Mouse (Mus musculus): Measurements from ENCODE around the gene Aplf.
"Not testable (repeated sequence)": the region's sequence is repeated elsewhere in the genome, so short reads cannot be mapped to it uniquely, and the experiment has no call there.

Gene Aplf

DNA sequence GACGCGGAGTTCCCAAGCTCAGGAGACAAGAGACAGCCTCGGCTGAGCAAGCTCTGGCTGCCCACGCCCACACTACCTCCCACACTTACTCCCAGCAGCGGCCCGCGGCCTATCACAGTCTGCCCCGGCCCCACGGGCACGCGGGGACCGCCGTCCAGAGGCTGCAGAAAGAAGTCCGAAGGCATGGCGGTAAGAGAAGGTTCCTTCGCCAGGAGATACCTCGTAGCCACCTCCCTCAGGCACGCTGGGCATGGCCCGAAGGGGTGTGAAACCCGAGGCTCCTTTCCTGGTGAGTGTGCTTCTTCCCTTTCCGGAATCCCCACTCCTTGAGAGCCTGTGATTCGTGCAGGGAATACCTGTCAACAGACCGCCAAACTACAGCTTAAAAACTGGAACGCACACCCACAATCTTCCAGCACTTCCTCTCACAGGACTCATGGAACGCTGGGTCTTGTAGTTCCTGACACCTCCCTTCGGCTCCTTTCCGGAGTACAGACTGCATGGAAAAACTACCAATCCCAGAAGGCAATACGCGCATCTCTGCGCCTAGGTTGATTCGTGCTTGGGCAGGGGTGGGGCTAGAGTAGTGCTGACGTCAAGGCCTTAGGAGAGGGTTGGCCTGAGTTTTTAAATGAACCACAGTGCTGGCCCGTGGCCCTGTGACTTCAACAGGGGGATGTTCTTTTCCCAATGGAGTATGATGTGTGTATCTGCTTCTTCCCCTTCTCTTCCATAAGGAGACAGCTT, at the start of gene Aplf:
Gene Aplf, minus strand, starts transcription at position 423 of the 747 bp plus-strand sequence.
- peak; percentile 92 to 96 for DNase-seq

DNA sequence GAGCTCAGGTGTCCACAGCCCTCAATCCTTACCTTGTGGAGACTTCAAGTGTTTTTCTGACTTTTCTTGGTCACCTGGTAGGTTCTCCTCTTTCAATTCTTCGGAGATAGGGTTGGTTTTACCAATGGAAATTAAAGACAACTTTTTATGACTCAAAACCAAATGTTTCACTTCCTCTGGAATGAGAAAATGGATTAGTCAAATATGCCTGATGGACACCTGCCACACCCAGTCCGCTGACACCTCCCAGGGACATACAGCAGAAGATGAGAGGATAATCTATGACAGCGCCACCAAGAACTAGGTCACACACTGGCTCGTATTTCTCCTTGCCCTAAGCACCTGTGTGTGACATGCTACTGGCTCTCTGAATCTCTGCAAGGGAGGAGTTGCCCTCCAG, 42.1 kb upstream of the Aplf start:
- DNase-seq = no peak

DNA sequence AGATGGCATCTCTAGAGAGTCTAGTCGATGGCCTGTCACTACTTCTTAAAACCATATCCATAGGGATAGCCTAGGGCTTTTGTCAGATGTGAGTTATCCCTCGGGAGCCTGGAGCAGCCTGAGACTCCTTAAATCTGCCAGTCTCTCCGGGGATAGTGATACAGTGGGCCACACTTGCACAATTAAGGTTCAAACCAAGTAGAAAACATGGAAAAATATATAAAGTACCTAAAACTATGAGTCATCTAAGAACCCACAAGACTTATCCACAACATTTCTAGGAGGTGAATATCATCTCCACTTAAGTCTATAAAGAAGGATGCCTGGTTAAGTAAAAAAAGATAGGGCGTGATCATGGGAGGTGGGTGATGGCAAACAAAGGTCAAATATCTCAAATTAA, 40.3 kb upstream of the Aplf start:
- no peak for DNase-seq

DNA sequence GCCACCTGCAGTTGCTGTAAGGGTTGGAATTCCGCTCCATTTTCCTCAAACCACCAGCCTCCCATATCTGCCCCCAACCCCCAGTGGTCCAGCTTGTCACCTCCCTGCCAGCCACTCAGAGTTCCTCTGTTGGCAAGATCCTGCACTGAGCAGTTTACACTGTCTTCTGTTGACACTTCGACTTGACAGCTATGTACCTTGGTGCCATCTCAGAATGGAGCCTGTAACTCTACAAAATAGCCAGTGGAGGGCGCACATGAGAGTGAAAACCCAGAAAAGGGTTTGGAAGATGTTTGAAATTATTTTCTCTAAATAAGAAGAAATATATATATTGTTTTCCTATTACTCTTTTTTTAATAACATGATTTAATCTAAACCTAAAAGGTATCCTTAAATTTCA, 34.3 kb upstream of the Aplf start:
- no peak for DNase-seq

DNA sequence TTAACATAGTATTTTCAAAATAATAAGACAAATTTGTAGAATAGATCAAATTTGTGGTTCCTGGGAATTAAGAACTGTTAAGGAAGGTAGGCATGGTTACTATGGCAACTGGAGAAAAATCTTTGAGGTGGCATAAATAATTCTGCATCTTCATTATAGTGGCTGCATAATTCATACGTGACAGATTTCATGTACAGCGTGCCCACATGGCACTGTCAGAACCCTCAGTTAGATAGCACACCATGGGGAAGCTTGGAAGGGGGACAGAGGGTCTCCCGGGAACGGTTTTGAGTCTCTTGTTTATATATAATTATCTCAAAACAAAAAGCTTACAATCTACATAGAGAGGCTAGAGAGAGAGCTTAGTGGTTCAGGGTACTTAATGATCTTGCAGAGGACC, 24.6 kb upstream of the Aplf start:
- DNase-seq = no peak

DNA sequence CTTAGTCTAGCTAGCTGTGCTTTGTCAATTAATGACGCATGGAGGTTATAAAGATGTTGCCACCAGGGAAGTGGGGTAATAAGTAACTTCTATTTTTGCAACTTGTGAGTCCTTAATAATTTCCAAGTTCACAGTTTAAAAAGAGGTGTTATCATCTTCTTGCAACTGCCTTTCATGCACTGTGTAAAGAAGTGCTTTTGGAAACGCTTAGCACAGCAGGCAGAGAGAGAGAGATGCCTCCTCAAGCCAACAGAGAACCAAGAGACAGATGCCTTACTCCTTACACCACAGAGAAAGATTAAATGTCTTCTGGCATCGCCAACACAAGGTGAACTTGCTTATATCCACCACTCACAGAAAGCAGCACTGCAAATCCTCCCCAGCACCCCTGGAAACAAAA, 24.0 kb upstream of the Aplf start:
- no peak for DNase-seq

DNA sequence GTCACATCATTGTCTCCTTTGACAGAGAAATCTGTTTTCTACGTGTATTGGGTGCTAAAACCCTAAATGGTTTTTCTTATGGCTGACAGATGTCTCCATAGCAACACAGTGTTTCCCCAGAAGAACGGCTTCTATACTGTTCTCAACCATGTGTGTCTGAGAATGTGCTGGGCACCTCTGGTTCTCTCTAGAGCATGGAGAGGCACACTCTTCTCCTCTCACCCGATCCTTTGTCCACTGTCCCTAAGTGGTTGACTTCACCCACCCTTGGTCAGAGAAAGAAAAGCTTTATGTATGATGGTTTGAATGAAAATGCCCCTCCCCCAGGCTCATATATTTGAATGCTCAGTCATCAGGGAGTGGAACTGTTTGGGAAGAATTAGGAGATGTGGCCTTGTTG, 8.4 kb upstream of the Aplf start:
- no peak for DNase-seq

DNA sequence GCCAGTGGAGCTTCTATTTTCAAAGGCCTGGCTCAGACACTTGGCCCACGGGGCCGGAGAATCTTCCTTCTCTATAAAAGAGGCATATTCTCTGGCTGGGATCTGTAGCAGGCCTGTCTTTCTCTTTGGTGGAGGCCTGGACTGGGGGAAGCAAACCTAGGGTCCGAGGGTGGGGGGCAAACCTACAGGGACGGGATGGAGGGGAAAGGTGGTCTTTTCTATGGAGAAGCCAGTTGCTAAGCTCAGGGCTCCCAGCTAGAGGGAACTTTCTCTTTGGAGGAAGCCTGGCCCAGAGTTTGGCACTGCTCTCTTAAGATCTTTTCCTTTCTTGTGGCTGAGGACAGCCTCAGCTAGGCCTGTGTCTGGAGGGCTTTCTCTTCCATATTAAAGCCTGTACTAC, 668 bp upstream of the Aplf start:
- no peak for DNase-seq

DNA sequence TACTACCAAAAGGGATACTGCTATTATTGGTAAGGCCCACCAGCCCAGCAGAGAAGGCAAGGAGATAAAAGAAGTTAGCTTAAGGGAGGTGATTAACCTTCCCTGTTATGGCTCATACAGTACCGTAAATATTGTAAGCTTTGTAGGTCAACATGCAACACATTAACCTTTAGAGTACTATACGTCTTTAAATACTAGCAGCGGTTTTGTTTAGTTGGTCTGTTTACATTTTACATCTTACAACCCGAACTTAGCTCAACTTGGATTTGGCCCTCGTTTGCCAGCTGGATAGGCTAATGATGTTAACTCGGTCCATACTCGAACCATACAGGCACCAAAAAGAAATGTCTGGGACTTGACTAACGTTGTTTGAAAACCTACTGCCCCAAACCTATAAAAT, 640 bp downstream of the Aplf start:
- no peak for DNase-seq

DNA sequence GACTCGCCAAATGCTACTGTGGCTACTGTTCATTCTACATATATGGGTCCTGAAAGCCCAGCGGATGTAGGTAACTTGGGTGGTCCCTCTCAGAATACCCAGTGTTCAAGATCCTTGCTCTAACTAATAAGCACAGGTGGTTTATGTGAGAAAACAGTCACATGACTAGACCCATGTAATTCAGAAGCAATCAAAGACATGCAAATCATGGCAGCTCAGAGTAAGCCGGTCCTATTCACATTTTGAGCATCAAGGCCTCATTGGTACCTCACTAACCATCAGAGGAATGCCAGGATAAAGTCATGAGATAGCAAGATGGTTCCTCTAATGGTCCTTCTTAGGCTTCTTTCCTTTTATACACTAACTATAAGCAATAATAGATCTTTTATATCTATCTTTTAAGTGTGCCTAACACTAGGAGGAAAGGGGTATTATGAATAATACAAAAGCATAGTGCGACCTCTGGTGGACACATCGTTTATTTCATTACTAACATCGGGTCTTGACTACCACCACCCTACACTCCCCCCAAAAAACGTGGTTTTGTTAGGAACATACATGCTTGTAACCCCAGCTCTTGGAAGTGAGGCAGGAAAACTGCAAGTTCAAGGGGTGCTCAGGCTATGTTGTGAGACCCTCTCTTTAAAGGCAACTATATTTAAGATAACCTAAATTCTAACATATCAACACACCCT, 2.0 kb downstream of the Aplf start:
- peak in 1 of 2 experiments; percentile 85 for DNase-seq

DNA sequence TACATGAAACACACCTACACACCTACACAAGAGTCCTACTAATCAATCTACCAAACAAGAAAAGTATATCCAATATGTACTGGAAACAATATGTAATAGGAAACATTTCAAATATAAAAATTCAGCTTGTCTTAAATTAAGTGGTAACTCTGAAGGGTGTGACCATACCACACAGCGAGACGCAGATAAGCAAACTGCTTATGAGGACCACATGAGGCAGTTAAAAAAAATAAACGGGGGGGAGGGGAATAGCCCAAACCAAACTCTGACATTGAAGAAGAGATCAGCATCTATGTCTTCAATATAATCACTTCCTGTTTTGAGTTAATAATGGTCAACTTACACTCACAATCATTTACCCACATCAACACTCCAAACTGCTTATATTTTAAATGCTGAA, 3.3 kb downstream of the Aplf start:
- no peak for DNase-seq

DNA sequence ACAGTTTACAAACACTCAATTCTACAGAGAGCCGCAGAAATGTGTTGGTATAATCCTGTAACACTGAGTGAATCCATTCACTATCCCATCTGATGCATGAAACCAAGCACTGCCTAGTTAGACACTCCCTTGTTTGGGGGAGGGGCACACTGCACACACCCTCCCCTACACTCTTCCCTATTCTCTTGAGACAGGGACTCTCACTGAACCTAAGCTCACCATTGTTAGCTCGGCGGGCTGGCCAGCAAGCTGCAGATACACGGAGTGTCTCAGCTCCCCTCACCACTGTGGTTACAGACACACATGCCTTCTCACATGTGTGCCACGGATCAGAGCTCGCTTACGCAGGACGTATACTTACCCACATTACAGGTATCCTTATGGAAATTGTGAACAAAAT, 4.2 kb downstream of the Aplf start:
- no peak for DNase-seq

DNA sequence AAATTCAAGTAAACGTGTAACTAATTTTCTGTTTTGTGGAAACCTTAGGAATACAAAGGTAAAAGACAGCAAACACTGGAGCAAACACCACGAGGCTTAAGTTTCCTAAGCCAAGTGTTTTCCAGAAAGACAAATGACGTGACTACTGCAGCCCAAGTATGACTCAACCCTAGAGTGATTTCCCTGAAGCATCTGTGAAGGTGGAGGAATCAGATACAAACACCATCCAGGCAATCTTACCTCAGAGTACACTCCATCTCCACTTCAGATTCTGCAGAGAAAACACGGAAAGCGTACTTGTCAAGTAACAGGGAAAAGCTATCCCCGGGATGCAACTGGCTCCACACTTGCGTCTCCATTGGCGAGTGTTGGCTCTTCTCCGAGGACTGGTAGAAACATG, 8.5 kb downstream of the Aplf start:
- DNase-seq = no peak

DNA sequence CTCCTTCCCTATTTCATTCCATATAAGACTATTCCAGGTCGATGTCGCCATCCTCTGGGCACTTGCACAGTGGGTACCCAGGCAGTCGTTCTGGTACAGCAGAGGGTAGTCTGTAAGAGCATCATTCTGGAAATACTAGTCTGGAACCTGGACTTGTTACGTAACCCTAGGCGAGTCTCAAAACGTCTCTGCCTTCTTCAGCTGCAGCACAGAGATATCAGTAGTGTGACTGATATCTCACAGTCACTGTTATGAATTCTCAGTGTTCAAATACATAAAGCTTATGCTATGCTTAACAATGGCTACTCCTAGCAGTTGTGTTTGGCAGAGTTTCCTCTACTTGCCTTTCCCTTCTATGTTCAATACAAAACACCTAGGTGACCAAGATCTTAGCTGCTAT, 9.8 kb downstream of the Aplf start:
- no peak for DNase-seq

DNA sequence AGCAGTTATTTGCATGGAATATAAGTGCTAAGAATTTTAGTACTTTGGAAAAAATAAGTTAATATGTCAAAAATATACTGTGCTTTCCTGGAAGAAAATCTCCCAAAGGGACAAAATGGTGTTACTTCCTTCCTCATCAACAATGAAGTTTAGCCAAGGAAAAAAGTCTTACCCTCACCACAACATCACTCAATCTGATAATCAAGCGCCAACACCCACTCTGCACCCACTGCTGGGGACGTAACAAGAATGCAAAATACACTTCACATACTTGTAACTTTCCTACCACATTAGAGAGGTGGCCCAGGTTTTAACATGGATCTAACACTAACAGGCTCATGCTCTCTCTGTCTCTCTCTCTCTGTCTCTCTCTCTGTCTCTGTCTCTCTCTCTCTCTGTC, 10.3 kb downstream of the Aplf start:
- DNase-seq = no peak

DNA sequence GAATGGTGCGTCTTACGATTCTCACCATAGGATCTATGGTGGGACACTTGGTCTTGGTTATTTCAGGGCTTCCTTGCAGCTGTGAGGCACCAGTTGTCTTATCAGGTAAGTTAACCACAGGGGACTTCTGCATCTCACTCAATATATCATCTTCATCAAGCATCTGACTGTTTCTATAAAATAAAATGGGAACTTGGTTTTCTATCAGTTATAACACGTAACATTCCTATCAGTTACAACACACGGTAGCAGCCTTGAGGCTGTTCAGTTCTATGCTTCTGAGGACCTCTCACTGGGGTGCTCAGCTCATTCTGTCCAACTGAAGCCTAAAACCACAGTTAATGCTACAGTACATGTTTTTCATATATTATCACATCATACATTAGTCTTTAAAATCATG, 13.2 kb downstream of the Aplf start:
- no peak for DNase-seq

DNA sequence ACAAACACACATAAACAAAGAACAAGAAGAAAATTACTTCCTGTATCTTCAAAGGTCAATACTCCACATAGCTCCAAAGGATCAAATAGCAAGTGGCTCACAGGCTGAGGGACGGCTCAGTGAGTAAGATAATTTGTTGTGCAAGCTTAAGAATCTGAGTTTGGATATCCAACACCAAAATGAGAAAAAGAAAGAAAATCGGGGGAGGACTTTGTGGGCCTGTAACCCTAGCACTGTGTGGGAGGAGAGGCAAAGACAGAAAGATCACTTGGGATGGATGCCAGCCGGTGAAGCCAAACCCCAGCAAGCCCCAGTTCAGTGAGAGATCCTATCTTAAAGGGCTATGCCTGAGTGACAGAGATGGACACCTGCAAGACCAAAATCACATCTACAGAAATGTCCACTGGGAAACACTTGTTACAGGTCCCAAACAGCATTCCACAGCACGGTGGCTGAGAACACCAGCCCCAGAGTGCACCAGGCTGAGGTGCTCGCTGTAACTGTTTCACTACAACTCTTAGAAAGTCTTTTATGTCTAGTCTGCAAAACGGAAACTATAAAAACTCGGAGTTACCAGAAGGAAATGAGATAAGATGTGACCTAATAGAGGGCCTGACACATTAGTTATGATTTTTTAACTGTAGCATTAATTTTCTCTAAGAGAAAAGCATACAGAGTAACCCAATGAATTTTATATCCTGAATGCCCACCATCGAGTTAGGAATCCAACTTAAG, 17.9 kb downstream of the Aplf start:
- DNase-seq = no peak

DNA sequence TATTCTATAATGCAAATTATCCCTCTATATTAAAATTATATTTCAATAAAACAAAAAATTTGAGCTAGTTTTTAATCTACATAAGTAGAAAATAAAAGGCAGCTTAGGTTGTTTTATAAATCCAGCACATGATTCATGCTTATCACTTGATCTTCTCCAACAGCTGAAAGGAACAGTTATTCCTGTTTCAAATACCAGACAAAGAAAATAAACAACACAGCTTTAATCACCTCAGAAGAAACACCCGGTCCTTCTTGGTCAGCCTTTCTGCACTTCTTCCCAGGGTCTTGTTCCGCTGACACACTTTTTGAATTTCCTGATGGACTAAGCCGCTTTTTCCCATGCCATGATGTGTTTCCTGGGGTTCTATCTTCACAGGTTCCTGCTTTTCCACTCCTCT, 18.5 kb downstream of the Aplf start:
- no peak for DNase-seq

DNA sequence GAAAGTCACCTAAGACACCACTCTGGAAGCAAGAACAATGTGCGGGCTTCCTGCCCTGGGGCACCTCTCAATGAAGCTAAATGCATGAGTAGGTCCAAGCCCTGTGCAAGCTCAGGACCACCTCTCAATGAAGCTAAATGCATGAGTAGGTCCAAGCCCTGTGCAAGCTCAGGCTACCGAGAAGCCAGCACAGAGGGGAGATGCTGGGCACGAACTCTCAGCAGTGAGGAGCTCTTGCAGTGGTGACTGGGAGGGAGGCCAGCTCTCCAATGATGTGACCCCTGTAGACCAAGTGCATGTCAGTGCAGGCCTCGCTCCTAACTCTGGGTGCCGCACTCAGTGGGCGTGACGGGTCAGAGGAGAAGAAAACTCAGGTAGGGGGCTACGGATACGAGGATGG, 19.3 kb downstream of the Aplf start:
- DNase-seq = no peak

DNA sequence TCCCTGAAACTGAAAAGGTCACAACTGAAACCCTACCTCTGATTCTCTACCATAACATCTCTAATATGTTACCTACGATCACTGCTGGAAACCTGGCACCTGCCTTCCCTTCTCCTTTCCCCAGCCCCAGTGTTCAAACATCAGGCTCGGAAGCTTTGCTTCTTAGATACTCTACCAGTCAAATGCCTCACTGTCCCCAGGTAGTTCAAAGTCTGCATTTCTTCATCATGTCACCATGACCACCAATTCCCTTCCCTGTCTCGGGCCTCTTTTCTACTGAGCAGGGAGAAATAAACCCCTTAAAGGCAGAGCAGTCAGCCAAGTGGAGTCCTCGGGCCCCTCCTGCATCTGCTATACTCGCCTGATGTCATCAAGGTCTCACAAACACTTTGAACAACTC, 20.2 kb downstream of the Aplf start:
- no peak for DNase-seq

DNA sequence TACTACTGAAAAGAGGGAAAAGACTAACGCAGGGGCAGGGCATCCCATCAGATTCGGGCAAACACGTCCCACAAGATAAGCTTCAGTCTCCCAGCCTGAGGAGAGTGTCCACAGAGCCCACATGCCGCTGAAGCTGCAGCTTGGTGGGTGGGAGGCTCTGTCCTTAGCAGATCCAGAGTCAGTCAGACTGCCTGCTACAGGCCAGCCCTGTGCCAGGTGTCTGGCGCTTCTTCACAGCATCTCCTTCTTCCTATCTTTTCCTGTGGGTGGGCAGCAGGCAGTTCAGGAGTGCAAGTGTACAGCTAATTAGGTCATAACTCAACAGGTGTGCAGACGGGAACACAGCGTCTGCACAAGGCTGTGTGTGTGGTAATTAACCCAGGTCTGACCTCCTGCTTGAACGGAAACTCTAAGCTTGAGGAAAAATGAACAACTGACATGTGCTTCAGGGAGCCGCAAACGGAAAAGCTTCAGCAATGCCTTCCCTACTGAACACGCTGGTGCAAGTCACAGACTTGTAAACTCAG, 33.8 kb downstream of the Aplf start:
- no peak for DNase-seq

DNA sequence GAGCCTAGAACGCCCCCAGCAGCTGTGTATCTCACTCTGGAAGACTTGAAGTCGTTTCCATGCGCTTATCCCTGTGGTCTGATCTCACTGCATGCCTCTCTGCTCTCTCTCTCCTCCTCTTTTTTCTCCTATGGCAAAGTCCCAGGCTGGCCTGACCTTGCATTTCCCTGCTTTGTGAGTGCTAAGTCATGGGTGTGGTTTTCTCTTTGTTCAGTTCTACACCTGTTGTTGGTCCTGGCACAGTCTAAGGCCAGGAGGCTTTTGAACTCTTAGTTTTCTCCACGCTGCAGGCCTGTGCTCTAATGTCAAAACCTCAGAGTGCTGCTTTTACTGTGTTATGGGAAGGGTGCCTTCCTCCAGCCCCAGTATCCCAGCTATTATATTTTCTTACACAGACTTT, 39.8 kb downstream of the Aplf start:
- DNase-seq = no peak

DNA sequence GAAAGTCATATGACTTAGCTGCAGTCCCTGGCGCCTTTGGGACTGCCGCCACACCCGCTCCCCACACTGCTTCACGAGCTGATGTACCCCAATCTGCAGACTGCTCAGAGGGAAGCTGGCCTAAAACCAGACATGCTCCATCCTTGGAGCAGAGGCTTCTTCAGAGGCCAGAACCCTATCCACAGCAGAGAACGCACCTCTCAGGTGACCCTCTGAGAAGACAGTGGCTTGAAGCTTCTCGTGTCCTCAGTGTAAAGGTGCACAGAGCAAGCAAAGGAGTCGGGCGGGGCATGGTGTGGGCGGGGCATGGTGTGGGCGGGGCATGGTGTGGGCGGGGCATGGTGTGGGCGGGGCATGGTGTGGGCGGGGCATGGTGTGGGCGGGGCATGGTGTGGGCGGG, 43.1 kb downstream of the Aplf start:
- not testable (repeated sequence) for DNase-seq

DNA sequence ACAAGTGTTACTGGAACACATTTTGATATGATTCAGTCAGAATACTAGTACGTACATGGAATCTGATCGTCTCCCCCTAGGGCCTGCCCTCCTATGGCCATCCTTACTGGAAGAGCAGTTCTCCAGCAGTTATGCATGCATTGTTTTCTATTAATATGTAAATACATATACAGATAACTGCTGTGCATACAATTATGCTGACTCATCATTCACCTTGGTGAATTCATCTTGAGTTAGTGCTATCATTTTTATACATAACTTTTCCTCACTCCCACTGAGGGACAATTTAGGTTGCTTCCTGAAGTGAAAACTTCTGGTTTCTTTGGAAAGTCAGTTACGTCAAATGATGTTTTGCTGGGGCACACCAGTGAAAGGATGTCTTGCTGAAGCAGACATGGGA, 48.8 kb downstream of the Aplf start:
- no peak for DNase-seq

Measured in kidney, postnatal 25 days (tissue).